Mouse (Mus musculus) brain, embryonic 14.5 days (tissue): ENCODE measurements around the gene Sort1. TPM values are rescaled to one million over a fixed set of nuclear protein-coding genes. Genes with fewer than 3 reads are reported as not detected.
"Not testable (repeated sequence)": the region's sequence is repeated elsewhere in the genome, so short reads cannot be mapped to it uniquely, and the experiment has no call there.

Experiments
- DNase-seq: peaks from one replicate; pipeline ENCODE4 v3.0.0-alpha.2; 2011; ENCODE audit warnings: low read depth
- CTCF ChIP-seq: fragments of 200-500 bp; IDR thresholded peaks from 2 replicates; pipeline ENCODE4 v1.5.1; 2012; ENCODE audit warnings: inconsistent platforms, mild to moderate bottlenecking, moderate library complexity, borderline replicate concordance; ENCODE audit not compliant: insufficient read depth, insufficient read length; ENCODE audit errors: extremely low read depth
- POLR2A ChIP-seq: fragments of 200-500 bp; IDR thresholded peaks from 2 replicates; pipeline ENCODE4 v1.6.1; 2012; ENCODE audit warnings: mild to moderate bottlenecking, inconsistent platforms, borderline replicate concordance; ENCODE audit not compliant: poor library complexity, insufficient read depth, insufficient read length, severe bottlenecking; ENCODE audit errors: extremely low read depth
- polyA plus RNA-seq: library from polyadenylated mRNA; depleted of rRNA; stranded (reverse); fragments of >200 nt; gene quantifications from 2 replicates; pipeline ENCODE4 v1.2.3, GENCODE M21; 2012; rRNA removed

Sort1 gene
- 74.2 and 79.2 TPM in 2 replicates for polyA plus RNA-seq

- DNase-seq, result peak; percentile 99
- TF ChIP-seq POLR2A (peak; percentile 71), CTCF (no peak)
These were observed at the start of gene Sort1 for GRCm38 (mm10) chr3:108283781-108284601. Gene Sort1 (plus strand): TSS chr3:108284082.

GRCm38 (mm10) chr3:108237474-108238102 lies 46.3 kb upstream of the Sort1 start:
- not testable (repeated sequence) for DNase-seq

- DNase-seq, result no peak
- TF ChIP-seq POLR2A (no peak), CTCF (no peak)
These were observed 42.5 kb upstream of the Sort1 start for GRCm38 (mm10) chr3:108241243-108241839.

DNA sequence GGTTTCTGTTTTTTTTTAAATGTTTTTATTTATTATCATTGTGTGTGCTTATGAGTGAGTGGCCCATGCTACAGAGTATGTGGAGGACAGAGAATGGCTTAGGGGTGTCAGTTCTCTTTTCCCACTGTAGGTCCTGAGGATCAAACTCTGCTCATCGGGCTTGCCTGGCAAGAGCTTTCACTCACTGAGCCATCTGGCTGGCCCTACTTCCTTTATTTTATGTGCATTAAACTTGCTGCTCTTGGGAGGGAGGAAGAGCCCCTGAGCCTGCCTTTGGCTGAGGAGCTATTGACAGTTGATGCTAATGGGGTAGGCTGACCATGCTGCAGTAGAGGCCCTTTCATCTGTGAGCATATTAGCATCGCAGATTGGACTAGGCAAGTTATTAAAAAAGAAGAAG lies 37.0 kb upstream of the Sort1 start:
- no peak for TF ChIP-seq POLR2A
- TF ChIP-seq CTCF, result no peak
- no peak for DNase-seq

DNA sequence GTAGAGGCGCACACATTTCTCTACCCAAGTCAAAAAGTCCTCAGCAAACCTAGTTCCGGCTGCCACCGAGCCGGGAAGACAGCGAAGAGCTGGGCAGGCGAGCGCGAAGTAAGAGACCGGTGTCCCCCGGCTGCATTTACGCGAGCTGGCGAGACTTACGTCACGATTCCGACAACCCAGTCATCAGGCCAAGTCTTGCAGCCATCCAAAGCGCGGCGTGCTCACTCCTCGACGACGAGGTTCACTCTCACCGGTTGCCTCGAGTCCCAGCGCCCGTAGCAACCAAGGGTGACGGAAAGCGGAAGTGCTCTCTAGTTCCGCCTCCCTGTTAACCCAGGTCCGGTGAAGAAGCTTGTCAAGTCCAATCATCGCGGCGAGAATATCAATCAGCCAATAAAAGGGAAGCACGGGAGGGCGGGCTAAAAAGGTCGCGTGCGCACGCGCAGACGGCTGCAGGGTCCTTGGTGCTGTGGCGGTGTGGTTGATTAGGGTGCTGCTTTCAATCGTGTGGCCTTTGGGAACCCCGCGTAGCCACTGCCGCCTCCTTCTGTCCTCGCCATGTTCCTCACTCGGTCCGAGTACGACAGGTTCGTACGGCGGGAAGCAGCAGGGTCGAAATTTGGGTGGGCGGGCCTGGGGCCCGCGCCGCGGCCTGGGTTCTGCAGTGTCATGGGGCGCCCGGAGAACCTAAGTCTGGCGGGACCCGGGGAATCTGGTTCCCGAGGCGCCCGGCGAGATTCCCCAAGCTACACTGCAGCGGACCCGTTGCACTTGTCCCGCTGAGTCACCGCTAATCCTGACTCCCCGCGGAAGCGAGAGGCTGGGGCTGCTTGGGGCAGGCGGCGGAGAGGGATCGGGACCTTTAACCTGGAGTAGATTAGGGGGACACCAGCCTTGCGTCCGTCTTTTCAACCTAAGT lies 26.9 kb upstream of the Sort1 start, which contains the start of gene Psma5:
Gene Psma5 (plus strand): TSS at position 208 of the 919 bp plus-strand sequence.
- TF ChIP-seq CTCF, result no peak
- TF ChIP-seq POLR2A, result no peak
- peak; percentile 99 for DNase-seq

GRCm38 (mm10) chr3:108257831-108258500 lies 25.9 kb upstream of the Sort1 start:
- no peak for TF ChIP-seq CTCF
- no peak for TF ChIP-seq POLR2A
- DNase-seq, result no peak

- DNase-seq, result no peak
- TF ChIP-seq POLR2A, result no peak
- no peak for TF ChIP-seq CTCF
These were observed 24.6 kb upstream of the Sort1 start for GRCm38 (mm10) chr3:108259319-108259718.

DNA sequence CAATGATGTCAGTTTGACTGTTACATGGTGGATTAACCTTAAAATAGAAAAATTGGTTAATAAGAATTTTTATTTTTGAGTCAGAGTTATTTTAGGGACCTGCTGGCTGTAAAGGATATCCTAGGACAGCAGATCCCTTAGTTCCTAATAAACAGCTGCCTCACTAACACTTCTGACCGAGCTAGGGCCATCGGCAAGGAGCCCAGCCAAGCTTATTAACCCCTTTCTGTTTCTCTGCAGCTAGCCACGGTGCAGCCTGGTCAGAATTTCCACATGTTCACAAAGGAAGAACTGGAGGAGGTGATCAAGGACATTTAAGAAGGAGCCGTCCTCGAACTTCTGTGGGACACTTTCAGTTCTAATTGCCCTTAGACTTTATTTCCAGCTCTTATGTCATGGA lies 4.4 kb upstream of the Sort1 start:
- DNase-seq, result not testable (repeated sequence)

- DNase-seq, result peak; percentile 90
- TF ChIP-seq POLR2A, result no peak
- no peak for TF ChIP-seq CTCF
These were observed 1.3 kb upstream of the Sort1 start for GRCm38 (mm10) chr3:108282401-108283240.

DNA sequence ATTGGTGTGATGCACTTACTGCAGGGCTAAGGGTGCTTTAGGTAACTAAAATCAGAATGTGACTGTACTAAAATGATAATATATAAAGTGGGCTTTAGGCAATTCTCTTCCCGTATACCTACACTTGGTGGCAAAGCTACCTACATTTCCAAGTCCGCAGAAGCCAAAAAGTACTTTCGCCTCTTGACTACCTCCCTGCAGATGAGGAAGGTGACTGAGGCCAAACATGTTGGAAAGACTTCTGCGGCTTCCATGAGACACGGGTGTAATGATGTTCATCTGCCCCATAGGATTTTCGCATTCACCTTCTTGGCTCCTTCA lies 681 bp upstream of the Sort1 start:
- TF ChIP-seq POLR2A (no peak), CTCF (no peak)

More for the DNA sequence above, 681 bp upstream of the Sort1 start:
- DNase-seq, result no peak
